Mouse (Mus musculus): ENCODE results near the gene Kirrel. TPM values are rescaled to one million over a fixed set of nuclear protein-coding genes. Genes with fewer than 3 reads are reported as not detected.

The Kirrel gene
- polyA plus RNA-seq, 1 experiment from 2014 or later: 5.6 TPM

GRCm38 (mm10) chr3:87067396-87067975, 107.1 kb downstream of the Kirrel start:
- no peak for ATAC-seq
- Histone ChIP-seq H3K36me3 (ENCODE audit: control insufficient read depth, insufficient read depth, low read length) (no peaks in the 10 kb centered on the region), H3K4me3 (ENCODE audit: low read depth, low read length) (no peak overlapping the region), H3K9ac (ENCODE audit: low read depth, low read length) (no peak overlapping the region), H3K27ac (ENCODE audit: low read length) (no peak overlapping the region), H3K27me3 (ENCODE audit: control insufficient read depth, insufficient read depth, low read depth, low read length) (no peaks in the 10 kb centered on the region), H3K9me3 (replicated peaks; ENCODE audit: control insufficient read depth, low read length, poor library complexity, severe bottlenecking) (no peaks in the 10 kb centered on the region), H3K4me1 (ENCODE audit: control insufficient read depth, insufficient read depth, low read length) (no peaks in the 10 kb centered on the region), H3K4me2 (ENCODE audit: low read length) (no peak overlapping the region)
- WGBS: 93% methylated on average over 8 of the region's 8 CpGs

GRCm38 (mm10) chr3:87053939-87054338, 120.6 kb downstream of the Kirrel start:
- Histone ChIP-seq H3K36me3 (ENCODE audit: control insufficient read depth, insufficient read depth, low read length) (no peaks in the 10 kb centered on the region), H3K27me3 (ENCODE audit: control insufficient read depth, insufficient read depth, low read depth, low read length) (no peaks in the 10 kb centered on the region), H3K27ac (ENCODE audit: low read length) (no peak overlapping the region), H3K9me3 (replicated peaks; ENCODE audit: control insufficient read depth, low read length, poor library complexity, severe bottlenecking) (no peaks in the 10 kb centered on the region), H3K9ac (ENCODE audit: low read depth, low read length) (no peak overlapping the region), H3K4me1 (ENCODE audit: control insufficient read depth, insufficient read depth, low read length) (no peaks in the 10 kb centered on the region), H3K4me3 (ENCODE audit: low read depth, low read length) (no peak overlapping the region), H3K4me2 (ENCODE audit: low read length) (no peak overlapping the region)
- no peak for ATAC-seq
- WGBS: 76% methylated on average over 1 of the region's 1 CpGs

DNA sequence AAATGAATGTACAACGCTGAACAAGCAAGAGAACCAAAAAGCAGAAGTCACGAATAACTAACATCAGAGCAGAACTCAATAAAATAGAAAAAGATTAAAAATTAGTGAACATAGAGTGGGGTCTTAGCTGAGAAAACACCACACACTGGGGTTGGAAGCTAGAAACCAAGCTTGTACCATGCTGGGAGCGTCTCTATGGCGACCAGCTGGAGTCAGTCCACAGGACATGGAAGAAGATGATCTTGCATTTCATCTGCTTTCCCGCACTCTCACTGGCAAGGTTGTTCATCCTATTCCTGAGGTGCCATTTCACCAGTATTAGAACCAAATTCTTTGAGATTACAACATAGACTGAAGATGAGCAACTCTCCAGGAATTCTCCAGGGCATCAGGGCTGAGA, 126.7 kb downstream of the Kirrel start:
- no peaks in the 10 kb centered on the region for H3K27me3 ChIP-seq (ENCODE audit: control insufficient read depth, insufficient read depth, low read depth, low read length)
- H3K9ac ChIP-seq (ENCODE audit: low read depth, low read length): no peak overlapping the region
- H3K4me2 ChIP-seq (ENCODE audit: low read length): no peak overlapping the region
- H3K36me3 ChIP-seq (ENCODE audit: control insufficient read depth, insufficient read depth, low read length): no peaks in the 10 kb centered on the region
- H3K4me1 ChIP-seq (ENCODE audit: control insufficient read depth, insufficient read depth, low read length): no peaks in the 10 kb centered on the region
- no peak overlapping the region for H3K4me3 ChIP-seq (ENCODE audit: low read depth, low read length)
- no peak for ATAC-seq
- H3K9me3 ChIP-seq (replicated peaks; ENCODE audit: control insufficient read depth, low read length, poor library complexity, severe bottlenecking): no peaks in the 10 kb centered on the region
- 78% methylated on average over 5 of the region's 5 CpGs for WGBS
- H3K27ac ChIP-seq (ENCODE audit: low read length): no peak overlapping the region

GRCm38 (mm10) chr3:87041733-87042132, 132.8 kb downstream of the Kirrel start:
- Histone ChIP-seq H3K4me1 (ENCODE audit: control insufficient read depth, insufficient read depth, low read length) (no peaks in the 10 kb centered on the region), H3K27ac (ENCODE audit: low read length) (no peak overlapping the region), H3K9ac (ENCODE audit: low read depth, low read length) (no peak overlapping the region), H3K4me2 (ENCODE audit: low read length) (no peak overlapping the region), H3K27me3 (ENCODE audit: control insufficient read depth, insufficient read depth, low read depth, low read length) (no peaks in the 10 kb centered on the region), H3K9me3 (replicated peaks; ENCODE audit: control insufficient read depth, low read length, poor library complexity, severe bottlenecking) (no peaks in the 10 kb centered on the region), H3K36me3 (ENCODE audit: control insufficient read depth, insufficient read depth, low read length) (no peaks in the 10 kb centered on the region), H3K4me3 (ENCODE audit: low read depth, low read length) (no peak overlapping the region)
- no peak for ATAC-seq
- WGBS: 84% methylated on average over 2 of the region's 2 CpGs

- Histone ChIP-seq H3K4me3 (ENCODE audit: low read depth, low read length) (no peak overlapping the region), H3K4me1 (ENCODE audit: control insufficient read depth, insufficient read depth, low read length) (no peaks in the 10 kb centered on the region), H3K9ac (ENCODE audit: low read depth, low read length) (no peak overlapping the region), H3K4me2 (ENCODE audit: low read length) (no peak overlapping the region), H3K27ac (ENCODE audit: low read length) (no peak overlapping the region), H3K36me3 (ENCODE audit: control insufficient read depth, insufficient read depth, low read length) (no peaks in the 10 kb centered on the region), H3K9me3 (replicated peaks; ENCODE audit: control insufficient read depth, low read length, poor library complexity, severe bottlenecking) (no peaks in the 10 kb centered on the region), H3K27me3 (ENCODE audit: control insufficient read depth, insufficient read depth, low read depth, low read length) (no peaks in the 10 kb centered on the region)
- WGBS: 89% methylated on average over 6 of the region's 6 CpGs
- ATAC-seq: no peak
Observed at GRCm38 (mm10) chr3:87038500-87038899, 136.0 kb downstream of the Kirrel start.

GRCm38 (mm10) chr3:87034061-87034460, 140.5 kb downstream of the Kirrel start:
- WGBS: 87% methylated on average over 4 of the region's 4 CpGs
- ATAC-seq: no peak
- Histone ChIP-seq H3K9me3 (replicated peaks; ENCODE audit: control insufficient read depth, low read length, poor library complexity, severe bottlenecking) (no peaks in the 10 kb centered on the region), H3K9ac (ENCODE audit: low read depth, low read length) (no peak overlapping the region), H3K4me1 (ENCODE audit: control insufficient read depth, insufficient read depth, low read length) (no peaks in the 10 kb centered on the region), H3K27ac (ENCODE audit: low read length) (no peak overlapping the region), H3K4me2 (ENCODE audit: low read length) (no peak overlapping the region), H3K27me3 (ENCODE audit: control insufficient read depth, insufficient read depth, low read depth, low read length) (no peaks in the 10 kb centered on the region; the same call in 1 of the 2 replicates), H3K4me3 (ENCODE audit: low read depth, low read length) (no peak overlapping the region), H3K36me3 (ENCODE audit: control insufficient read depth, insufficient read depth, low read length) (no peaks in the 10 kb centered on the region)

- no peak for ATAC-seq
- WGBS: 27% methylated on average over 8 of the region's 8 CpGs
- Histone ChIP-seq H3K27me3 (ENCODE audit: control insufficient read depth, insufficient read depth, low read depth, low read length) (no peaks in the 10 kb centered on the region; the same call in 1 of the 2 replicates), H3K27ac (ENCODE audit: low read length) (no peak overlapping the region), H3K36me3 (ENCODE audit: control insufficient read depth, insufficient read depth, low read length) (no peaks in the 10 kb centered on the region), H3K4me1 (ENCODE audit: control insufficient read depth, insufficient read depth, low read length) (no peaks in the 10 kb centered on the region), H3K9me3 (replicated peaks; ENCODE audit: control insufficient read depth, low read length, poor library complexity, severe bottlenecking) (no peaks in the 10 kb centered on the region), H3K9ac (ENCODE audit: low read depth, low read length) (no peak overlapping the region), H3K4me3 (ENCODE audit: low read depth, low read length) (no peak overlapping the region), H3K4me2 (ENCODE audit: low read length) (no peak overlapping the region)
Observed at GRCm38 (mm10) chr3:87033357-87033756, 141.2 kb downstream of the Kirrel start.

DNA sequence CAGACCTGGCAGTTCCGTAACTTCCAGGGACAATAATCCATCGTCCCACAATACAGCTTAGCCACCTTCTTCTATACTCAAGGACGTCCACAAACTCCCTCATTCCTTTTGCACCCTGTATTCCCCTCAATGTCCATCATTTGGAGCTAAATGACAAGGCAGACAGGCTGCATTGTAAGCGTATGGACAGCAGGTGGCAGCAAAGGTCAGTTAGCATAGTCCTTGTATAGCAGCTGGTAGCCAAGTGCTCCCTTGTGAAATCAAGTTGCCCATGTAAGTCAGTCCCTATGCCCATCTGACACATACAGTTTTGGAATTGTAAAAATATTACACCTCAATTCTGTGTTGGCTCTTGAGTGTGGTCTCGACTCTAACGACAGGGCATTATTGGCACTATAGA, 143.7 kb downstream of the Kirrel start:
- no peak overlapping the region for H3K4me2 ChIP-seq (ENCODE audit: low read length)
- H3K27me3 ChIP-seq (ENCODE audit: control insufficient read depth, insufficient read depth, low read depth, low read length): no peaks in the 10 kb centered on the region; the same call in 1 of the 2 replicates
- ATAC-seq: no peak
- no peak overlapping the region for H3K4me3 ChIP-seq (ENCODE audit: low read depth, low read length)
- no peaks in the 10 kb centered on the region for H3K9me3 ChIP-seq (replicated peaks; ENCODE audit: control insufficient read depth, low read length, poor library complexity, severe bottlenecking)
- H3K4me1 ChIP-seq (ENCODE audit: control insufficient read depth, insufficient read depth, low read length): no peaks in the 10 kb centered on the region
- WGBS: 14% methylated on average over 6 of the region's 6 CpGs
- no peak overlapping the region for H3K27ac ChIP-seq (ENCODE audit: low read length)
- H3K36me3 ChIP-seq (ENCODE audit: control insufficient read depth, insufficient read depth, low read length): no peaks in the 10 kb centered on the region
- no peak overlapping the region for H3K9ac ChIP-seq (ENCODE audit: low read depth, low read length)

Data from midbrain, embryonic 16.5 days (tissue).